15 mouse cellular contexts compared by ENCODE assay signal in the genomic region with DNA sequence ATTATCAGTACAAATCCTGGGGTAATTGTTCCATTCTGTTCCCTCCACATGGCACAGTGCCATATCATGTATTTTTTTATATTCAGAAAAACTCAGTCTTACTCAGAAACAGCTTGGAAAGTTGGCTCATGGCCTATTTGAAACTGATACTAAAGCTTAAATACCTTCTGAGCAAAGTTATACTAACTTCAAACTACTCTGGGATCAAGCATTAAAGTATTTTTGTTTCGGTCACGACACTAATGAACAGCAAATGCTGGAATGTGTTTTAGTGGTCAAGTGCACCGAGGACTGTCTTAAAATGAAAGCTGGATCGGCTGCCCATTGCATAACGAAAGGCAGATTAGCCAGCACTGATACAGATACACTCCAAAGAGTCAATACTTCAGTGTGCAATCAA. TPM values are rescaled to one million over a fixed set of nuclear protein-coding genes. Genes with fewer than 3 reads are reported as not detected.
A peak's percentile ranks its signal among the peaks of the same experiment; 100 is the strongest.
DNase-seq lines count a peak whose midpoint lies in the region; ATAC-seq and TF ChIP-seq lines count a peak whose summit lies in the region.
"Had no signal": no experiment of that assay in that cellular context is flagged by ENCODE, and none has a peak within 500 bp of the region (broad histone marks: within the 10 kb centered on the region; RNA-seq: fewer than 3 reads in every experiment).

No protein-coding gene starts in this region.

- H3K4me3 ChIP-seq in embryonic facial prominence, embryonic 11.5 days (ENCODE audit: low read depth, low read length): no peak overlapping the region
- H3K4me3 ChIP-seq in embryonic facial prominence, embryonic 10.5 days: no peak overlapping the region
- H3K4me3 ChIP-seq in kidney, postnatal 0 days (replicated peaks; ENCODE audit: low read depth, low read length): no peak overlapping the region
- no peak overlapping the region for H3K4me3 ChIP-seq in embryonic facial prominence, embryonic 12.5 days
- H3K4me3 ChIP-seq in limb, embryonic 14.5 days (replicated peaks; ENCODE audit: low read length): no peak overlapping the region
- H3K4me3 ChIP-seq: embryonic facial prominence, embryonic 13.5 days; hindbrain, embryonic 10.5 days; liver, embryonic 12.5 days; neural tube, embryonic 15.5 days had no signal

- H3K4me1 ChIP-seq in embryonic facial prominence, embryonic 11.5 days (ENCODE audit: control insufficient read depth, insufficient read depth, low read length): peaks cover 4% of the 10 kb centered on the region
- H3K4me1 ChIP-seq in embryonic facial prominence, embryonic 10.5 days: peaks cover 52% of the 10 kb centered on the region
- H3K4me1 ChIP-seq in kidney, postnatal 0 days (replicated peaks; ENCODE audit: insufficient read depth, low read length): 0 out of 2 replicates have a peak, but pooled peaks cover 5% of the 10 kb centered on the region
- H3K4me1 ChIP-seq in embryonic facial prominence, embryonic 12.5 days: peaks cover 61% of the 10 kb centered on the region
- H3K4me1 ChIP-seq in limb, embryonic 14.5 days (ENCODE audit: control insufficient read depth, insufficient read depth, low read length): peaks cover 71% of the 10 kb centered on the region

- no peaks in the 10 kb centered on the region for H3K9me3 ChIP-seq in embryonic facial prominence, embryonic 11.5 days (replicated peaks; ENCODE audit: control insufficient read depth, low read length)
- H3K9me3 ChIP-seq in embryonic facial prominence, embryonic 10.5 days: no peaks in the 10 kb centered on the region
- H3K9me3 ChIP-seq in kidney, postnatal 0 days (replicated peaks; ENCODE audit: low read length): no peaks in the 10 kb centered on the region
- no peaks in the 10 kb centered on the region for H3K9me3 ChIP-seq in embryonic facial prominence, embryonic 12.5 days
- H3K9me3 ChIP-seq in limb, embryonic 14.5 days (ENCODE audit: control insufficient read depth, low read length): no peaks in the 10 kb centered on the region
- H3K9me3 ChIP-seq: embryonic facial prominence, embryonic 13.5 days; hindbrain, embryonic 10.5 days; liver, embryonic 12.5 days; neural tube, embryonic 15.5 days had no signal

- H3K36me3 ChIP-seq in embryonic facial prominence, embryonic 11.5 days (replicated peaks; ENCODE audit: control insufficient read depth, insufficient read depth, low read depth, low read length): no peaks in the 10 kb centered on the region
- H3K36me3 ChIP-seq in embryonic facial prominence, embryonic 10.5 days (replicated peaks): peaks cover 3% of the 10 kb centered on the region; the same call in 1 of the 2 replicates
- no peaks in the 10 kb centered on the region for H3K36me3 ChIP-seq in kidney, postnatal 0 days (ENCODE audit: insufficient read depth, low read length)
- no peaks in the 10 kb centered on the region for H3K36me3 ChIP-seq in embryonic facial prominence, embryonic 12.5 days
- H3K36me3 ChIP-seq in limb, embryonic 14.5 days (ENCODE audit: control insufficient read depth, insufficient read depth, low read length): no peaks in the 10 kb centered on the region
- H3K36me3 ChIP-seq: embryonic facial prominence, embryonic 13.5 days; hindbrain, embryonic 10.5 days; liver, embryonic 12.5 days; neural tube, embryonic 15.5 days had no signal

- H3K27ac ChIP-seq in embryonic facial prominence, embryonic 11.5 days (replicated peaks; ENCODE audit: low read depth, low read length): no peak overlapping the region
- H3K27ac ChIP-seq in embryonic facial prominence, embryonic 10.5 days (replicated peaks): no peak overlapping the region
- no peak overlapping the region for H3K27ac ChIP-seq in kidney, postnatal 0 days
- peak overlapping the region; percentile 78; the same call in 1 of the 2 replicates for H3K27ac ChIP-seq in embryonic facial prominence, embryonic 12.5 days
- H3K27ac ChIP-seq in limb, embryonic 14.5 days (replicated peaks; ENCODE audit: low read depth, low read length): 0 out of 2 replicates have a peak overlapping the region, but pooled peaks have one; percentile 6
- H3K27ac ChIP-seq: hindbrain, embryonic 10.5 days; liver, embryonic 12.5 days; neural tube, embryonic 15.5 days had no signal

- DNase-seq in embryonic facial prominence, embryonic 11.5 days (ENCODE audit: low spot score): peak; percentile 62
- DNase-seq in embryonic facial prominence, embryonic 10.5 days (ENCODE audit: low spot score): no peak
- DNase-seq in kidney, postnatal 0 days (ENCODE audit: low spot score): peak; percentile 27
- DNase-seq in kidney, postnatal 4 days: no peak
- DNase-seq in limb, embryonic 14.5 days (ENCODE audit: low spot score): peak; percentile 85
- DNase-seq in left cerebral cortex, postnatal 36 days (ENCODE audit: low spot score in 2 of 2): no peak
- DNase-seq in right cerebral cortex, postnatal 10 days (ENCODE audit: low spot score in 2 of 2): no peak
- DNase-seq: cerebellum, postnatal 10 days; kidney, postnatal 14 days; layer of hippocampus, postnatal 36 days had no signal

- no peak overlapping the region for H3K9ac ChIP-seq in embryonic facial prominence, embryonic 11.5 days (replicated peaks; ENCODE audit: low read length)
- H3K9ac ChIP-seq in kidney, postnatal 0 days (ENCODE audit: low read depth, low read length): no peak overlapping the region
- no peak overlapping the region for H3K9ac ChIP-seq in embryonic facial prominence, embryonic 12.5 days
- H3K9ac ChIP-seq in limb, embryonic 14.5 days (ENCODE audit: low read depth, low read length, severe bottlenecking): no peak overlapping the region
- H3K9ac ChIP-seq: liver, embryonic 12.5 days; neural tube, embryonic 15.5 days had no signal

- TF ChIP-seq POLR2A in limb, embryonic 14.5 days (IDR thresholded peaks at IDR 0.05; ENCODE audit: borderline replicate concordance, extremely low read depth, insufficient read depth, insufficient read length): no peak

- WGBS in embryonic facial prominence, embryonic 11.5 days: 34% methylated on average over 5 of the region's 5 CpGs
- WGBS in embryonic facial prominence, embryonic 10.5 days: 55% methylated on average over 5 of the region's 5 CpGs
- 47% methylated on average over 5 of the region's 5 CpGs for WGBS in kidney, postnatal 0 days
- 29% methylated on average over 5 of the region's 5 CpGs for WGBS in embryonic facial prominence, embryonic 12.5 days
- WGBS in limb, embryonic 14.5 days: 25% methylated on average over 5 of the region's 5 CpGs

- intact Hi-C loops in left cerebral cortex, postnatal 36 days (cut with DNase I): no loop called here

- TF ChIP-seq CTCF in kidney, postnatal 0 days (IDR thresholded peaks at IDR 0.05; ENCODE audit: low read depth): no peak

- H3K4me2 ChIP-seq in embryonic facial prominence, embryonic 11.5 days (ENCODE audit: low read depth, low read length): no peak overlapping the region
- H3K4me2 ChIP-seq in kidney, postnatal 0 days (ENCODE audit: low read length): no peak overlapping the region
- H3K4me2 ChIP-seq in embryonic facial prominence, embryonic 12.5 days (replicated peaks): no peak overlapping the region
- H3K4me2 ChIP-seq in limb, embryonic 14.5 days (replicated peaks; ENCODE audit: low read depth, low read length, severe bottlenecking): 0 out of 2 replicates have a peak overlapping the region, but pooled peaks have one; percentile 6
- H3K4me2 ChIP-seq: liver, embryonic 12.5 days; neural tube, embryonic 15.5 days had no signal

- no peaks in the 10 kb centered on the region for H3K27me3 ChIP-seq in embryonic facial prominence, embryonic 11.5 days (ENCODE audit: control insufficient read depth, insufficient read depth, low read length)
- H3K27me3 ChIP-seq in embryonic facial prominence, embryonic 10.5 days (replicated peaks; ENCODE audit: low read depth, poor library complexity, severe bottlenecking): no peaks in the 10 kb centered on the region
- no peaks in the 10 kb centered on the region for H3K27me3 ChIP-seq in kidney, postnatal 0 days (ENCODE audit: insufficient read depth, low read length)
- no peaks in the 10 kb centered on the region for H3K27me3 ChIP-seq in embryonic facial prominence, embryonic 12.5 days
- no peaks in the 10 kb centered on the region for H3K27me3 ChIP-seq in limb, embryonic 14.5 days (ENCODE audit: control insufficient read depth, insufficient read depth, low read length)
- H3K27me3 ChIP-seq: embryonic facial prominence, embryonic 13.5 days; liver, embryonic 12.5 days; neural tube, embryonic 15.5 days had no signal

- ATAC-seq in embryonic facial prominence, embryonic 11.5 days (replicated peaks; ENCODE audit: insufficient number of reproducible peaks, low FRiP score, low TSS enrichment, low read depth): 0 out of 2 replicates have a peak, but pooled peaks have one; percentile 32
- ATAC-seq in kidney, postnatal 0 days (replicated peaks; ENCODE audit: low FRiP score, low read depth): no peak
- no peak for ATAC-seq in embryonic facial prominence, embryonic 12.5 days (ENCODE audit: insufficient number of reproducible peaks, insufficient read depth, low FRiP score, low TSS enrichment)
- peak; percentile 62 for ATAC-seq in limb, embryonic 14.5 days (ENCODE audit: low FRiP score, low read depth)
- ATAC-seq: liver, embryonic 12.5 days had no signal

RNA-seq across cellular contexts. Expression of a gene that starts 27.2 kb away (rescaled TPM):
- polyA plus RNA-seq in embryonic facial prominence, embryonic 11.5 days (2014; fragmentation: Nextera tagmentation; extraction: Ambion mirVana): 12.2 and 12.4 TPM in 2 replicates
- 13.5 and 13.6 TPM in 2 replicates for polyA plus RNA-seq in embryonic facial prominence, embryonic 10.5 days (2016; fragmentation: Nextera tagmentation; extraction: Ambion mirVana)
- 8.4 and 9.8 TPM in 2 replicates for polyA plus RNA-seq in kidney, postnatal 0 days (2015; fragmentation: Nextera tagmentation; extraction: Ambion mirVana)
- 18.6 and 19.1 TPM in 2 replicates for polyA plus RNA-seq in embryonic facial prominence, embryonic 12.5 days (2016; fragmentation: Nextera tagmentation; extraction: Ambion mirVana)
- 47.3 and 62.7 TPM in 2 replicates for polyA plus RNA-seq in limb, embryonic 14.5 days (2012; rRNA removed)
- polyA plus RNA-seq in limb, embryonic 14.5 days (2014; fragmentation: Nextera tagmentation; extraction: Ambion mirVana): 34.7 and 37.9 TPM in 2 replicates
- total RNA-seq in left cerebral cortex, postnatal 36 days (2021): 1 to 10 TPM; 5.6 to 6.8 TPM

Comparison
In these comparisons a context has a peak if more than half of its experiments do, and no peak if none do; other contexts are left out.
1. ATAC-seq: peak in embryonic facial prominence, embryonic 11.5 days (single experiment) and limb, embryonic 14.5 days (single experiment); none in kidney, postnatal 0 days (single experiment) and embryonic facial prominence, embryonic 12.5 days (single experiment).
2. DNase-seq: peak in embryonic facial prominence, embryonic 11.5 days (single experiment), kidney, postnatal 0 days (single experiment) and limb, embryonic 14.5 days (single experiment); none in embryonic facial prominence, embryonic 10.5 days (single experiment), kidney, postnatal 4 days (0 of 2), left cerebral cortex, postnatal 36 days (0 of 2) and right cerebral cortex, postnatal 10 days (0 of 2).
3. H3K27ac ChIP-seq: peak in embryonic facial prominence, embryonic 12.5 days (single experiment) and limb, embryonic 14.5 days (single experiment); none in embryonic facial prominence, embryonic 11.5 days (single experiment), embryonic facial prominence, embryonic 10.5 days (single experiment) and kidney, postnatal 0 days (single experiment).